Mouse (Mus musculus): ENCODE measurements at regions not wholly inside any gene's neighbourhood (a gene's known extent, or its start where the extent isn't known, plus 50 kb on each side); places are given as distances from the start of the nearest gene placed in this dataset.

GRCm38 (mm10) chr2:46394161-46394560 is 1277.0 kb upstream of the Zeb2 start:
- no peak overlapping the region for H3K27ac ChIP-seq (ENCODE audit: insufficient read depth, low read length)
- H3K36me3 ChIP-seq (ENCODE audit: control insufficient read depth, insufficient read depth, low read length, poor library complexity, severe bottlenecking): no peaks in the 10 kb centered on the region
- H3K9me3 ChIP-seq (replicated peaks; ENCODE audit: control insufficient read depth, insufficient read depth, low read length, poor library complexity, severe bottlenecking): peaks cover 7% of the 10 kb centered on the region
- TF ChIP-seq POLR2A (IDR thresholded peaks at IDR 0.05; ENCODE audit: insufficient read depth, low read length) (no peak), CTCF (IDR thresholded peaks at IDR 0.05; ENCODE audit: low read depth, low read length) (no peak), EP300 (IDR thresholded peaks at IDR 0.05; ENCODE audit: insufficient read depth, low read depth, low read length) (no peak)
- H3K9ac ChIP-seq (ENCODE audit: low read depth, poor library complexity, severe bottlenecking): no peak overlapping the region
- H3K27me3 ChIP-seq (ENCODE audit: control insufficient read depth, insufficient read depth, low read length, poor library complexity, severe bottlenecking): no peaks in the 10 kb centered on the region
- no peaks in the 10 kb centered on the region for H3K4me1 ChIP-seq (ENCODE audit: control insufficient read depth, insufficient read depth, low read length)
- no peak overlapping the region for H3K4me3 ChIP-seq (ENCODE audit: low read depth, low read length)

- TF ChIP-seq CTCF (IDR thresholded peaks at IDR 0.05; ENCODE audit: low read depth, low read length): no peak
- TF ChIP-seq EP300 (IDR thresholded peaks at IDR 0.05; ENCODE audit: insufficient read depth, low read depth, low read length): no peak
- TF ChIP-seq POLR2A (IDR thresholded peaks at IDR 0.05; ENCODE audit: insufficient read depth, low read length): no peak
- no peaks in the 10 kb centered on the region for H3K36me3 ChIP-seq (ENCODE audit: control insufficient read depth, insufficient read depth, low read length, poor library complexity, severe bottlenecking)
- H3K9me3 ChIP-seq (replicated peaks; ENCODE audit: control insufficient read depth, insufficient read depth, low read length, poor library complexity, severe bottlenecking): no peaks in the 10 kb centered on the region
Observed at GRCm38 (mm10) chr2:46372847-46373461, 1255.8 kb upstream of the Zeb2 start.

GRCm38 (mm10) chr2:46371755-46372154 is 1254.6 kb upstream of the Zeb2 start:
- H3K9ac ChIP-seq (ENCODE audit: low read depth, poor library complexity, severe bottlenecking): no peak overlapping the region
- no peaks in the 10 kb centered on the region for H3K36me3 ChIP-seq (ENCODE audit: control insufficient read depth, insufficient read depth, low read length, poor library complexity, severe bottlenecking)
- H3K4me1 ChIP-seq (ENCODE audit: control insufficient read depth, insufficient read depth, low read length): no peaks in the 10 kb centered on the region
- TF ChIP-seq POLR2A (IDR thresholded peaks at IDR 0.05; ENCODE audit: insufficient read depth, low read length) (no peak), CTCF (IDR thresholded peaks at IDR 0.05; ENCODE audit: low read depth, low read length) (no peak), EP300 (IDR thresholded peaks at IDR 0.05; ENCODE audit: insufficient read depth, low read depth, low read length) (no peak)
- H3K9me3 ChIP-seq (replicated peaks; ENCODE audit: control insufficient read depth, insufficient read depth, low read length, poor library complexity, severe bottlenecking): no peaks in the 10 kb centered on the region
- H3K27ac ChIP-seq (ENCODE audit: insufficient read depth, low read length): no peak overlapping the region
- no peaks in the 10 kb centered on the region for H3K27me3 ChIP-seq (ENCODE audit: control insufficient read depth, insufficient read depth, low read length, poor library complexity, severe bottlenecking)
- no peak overlapping the region for H3K4me3 ChIP-seq (ENCODE audit: low read depth, low read length)

More at GRCm38 (mm10) chr2:46372847-46373461, 1255.8 kb upstream of the Zeb2 start:
- H3K27me3 ChIP-seq (ENCODE audit: control insufficient read depth, insufficient read depth, low read length, poor library complexity, severe bottlenecking): no peaks in the 10 kb centered on the region
- no peak overlapping the region for H3K27ac ChIP-seq (ENCODE audit: insufficient read depth, low read length)
- no peak overlapping the region for H3K4me3 ChIP-seq (ENCODE audit: low read depth, low read length)
- H3K4me1 ChIP-seq (ENCODE audit: control insufficient read depth, insufficient read depth, low read length): no peaks in the 10 kb centered on the region
- no peak overlapping the region for H3K9ac ChIP-seq (ENCODE audit: low read depth, poor library complexity, severe bottlenecking)

GRCm38 (mm10) chr2:46370949-46371348 is 1253.8 kb upstream of the Zeb2 start:
- no peaks in the 10 kb centered on the region for H3K27me3 ChIP-seq (ENCODE audit: control insufficient read depth, insufficient read depth, low read length, poor library complexity, severe bottlenecking)
- H3K27ac ChIP-seq (ENCODE audit: insufficient read depth, low read length): no peak overlapping the region
- H3K9ac ChIP-seq (ENCODE audit: low read depth, poor library complexity, severe bottlenecking): no peak overlapping the region
- H3K4me3 ChIP-seq (ENCODE audit: low read depth, low read length): no peak overlapping the region
- no peaks in the 10 kb centered on the region for H3K9me3 ChIP-seq (replicated peaks; ENCODE audit: control insufficient read depth, insufficient read depth, low read length, poor library complexity, severe bottlenecking)
- H3K36me3 ChIP-seq (ENCODE audit: control insufficient read depth, insufficient read depth, low read length, poor library complexity, severe bottlenecking): no peaks in the 10 kb centered on the region
- no peak for TF ChIP-seq POLR2A (IDR thresholded peaks at IDR 0.05; ENCODE audit: insufficient read depth, low read length)
- TF ChIP-seq CTCF (IDR thresholded peaks at IDR 0.05; ENCODE audit: low read depth, low read length): no peak
- no peak for TF ChIP-seq EP300 (IDR thresholded peaks at IDR 0.05; ENCODE audit: insufficient read depth, low read depth, low read length)
- H3K4me1 ChIP-seq (ENCODE audit: control insufficient read depth, insufficient read depth, low read length): no peaks in the 10 kb centered on the region

- no peak overlapping the region for H3K27ac ChIP-seq (ENCODE audit: insufficient read depth, low read length)
- no peaks in the 10 kb centered on the region for H3K27me3 ChIP-seq (ENCODE audit: control insufficient read depth, insufficient read depth, low read length, poor library complexity, severe bottlenecking)
- no peaks in the 10 kb centered on the region for H3K36me3 ChIP-seq (ENCODE audit: control insufficient read depth, insufficient read depth, low read length, poor library complexity, severe bottlenecking)
- no peak overlapping the region for H3K4me3 ChIP-seq (ENCODE audit: low read depth, low read length)
- TF ChIP-seq EP300 (IDR thresholded peaks at IDR 0.05; ENCODE audit: insufficient read depth, low read depth, low read length) (no peak), CTCF (IDR thresholded peaks at IDR 0.05; ENCODE audit: low read depth, low read length) (no peak), POLR2A (IDR thresholded peaks at IDR 0.05; ENCODE audit: insufficient read depth, low read length) (no peak)
- H3K4me1 ChIP-seq (ENCODE audit: control insufficient read depth, insufficient read depth, low read length): no peaks in the 10 kb centered on the region
- no peaks in the 10 kb centered on the region for H3K9me3 ChIP-seq (replicated peaks; ENCODE audit: control insufficient read depth, insufficient read depth, low read length, poor library complexity, severe bottlenecking)
- no peak overlapping the region for H3K9ac ChIP-seq (ENCODE audit: low read depth, poor library complexity, severe bottlenecking)
Observed at GRCm38 (mm10) chr2:46368882-46369281, 1251.7 kb upstream of the Zeb2 start.

- no peak overlapping the region for H3K9ac ChIP-seq (ENCODE audit: low read depth, poor library complexity, severe bottlenecking)
- TF ChIP-seq EP300 (IDR thresholded peaks at IDR 0.05; ENCODE audit: insufficient read depth, low read depth, low read length): no peak
- TF ChIP-seq CTCF (IDR thresholded peaks at IDR 0.05; ENCODE audit: low read depth, low read length): no peak
- no peak for TF ChIP-seq POLR2A (IDR thresholded peaks at IDR 0.05; ENCODE audit: insufficient read depth, low read length)
Observed at GRCm38 (mm10) chr2:46366135-46366485, 1248.9 kb upstream of the Zeb2 start.

More at GRCm38 (mm10) chr2:46366135-46366485, 1248.9 kb upstream of the Zeb2 start:
- no peak overlapping the region for H3K4me3 ChIP-seq (ENCODE audit: low read depth, low read length)
- no peak overlapping the region for H3K27ac ChIP-seq (ENCODE audit: insufficient read depth, low read length)
- H3K9me3 ChIP-seq (replicated peaks; ENCODE audit: control insufficient read depth, insufficient read depth, low read length, poor library complexity, severe bottlenecking): no peaks in the 10 kb centered on the region
- no peaks in the 10 kb centered on the region for H3K36me3 ChIP-seq (ENCODE audit: control insufficient read depth, insufficient read depth, low read length, poor library complexity, severe bottlenecking)
- H3K4me1 ChIP-seq (ENCODE audit: control insufficient read depth, insufficient read depth, low read length): no peaks in the 10 kb centered on the region
- no peaks in the 10 kb centered on the region; the same call in 1 of the 2 replicates for H3K27me3 ChIP-seq (ENCODE audit: control insufficient read depth, insufficient read depth, low read length, poor library complexity, severe bottlenecking)
